Mouse (Mus musculus): ENCODE measurements around the gene Dis3l2.

Gene Dis3l2

DNA sequence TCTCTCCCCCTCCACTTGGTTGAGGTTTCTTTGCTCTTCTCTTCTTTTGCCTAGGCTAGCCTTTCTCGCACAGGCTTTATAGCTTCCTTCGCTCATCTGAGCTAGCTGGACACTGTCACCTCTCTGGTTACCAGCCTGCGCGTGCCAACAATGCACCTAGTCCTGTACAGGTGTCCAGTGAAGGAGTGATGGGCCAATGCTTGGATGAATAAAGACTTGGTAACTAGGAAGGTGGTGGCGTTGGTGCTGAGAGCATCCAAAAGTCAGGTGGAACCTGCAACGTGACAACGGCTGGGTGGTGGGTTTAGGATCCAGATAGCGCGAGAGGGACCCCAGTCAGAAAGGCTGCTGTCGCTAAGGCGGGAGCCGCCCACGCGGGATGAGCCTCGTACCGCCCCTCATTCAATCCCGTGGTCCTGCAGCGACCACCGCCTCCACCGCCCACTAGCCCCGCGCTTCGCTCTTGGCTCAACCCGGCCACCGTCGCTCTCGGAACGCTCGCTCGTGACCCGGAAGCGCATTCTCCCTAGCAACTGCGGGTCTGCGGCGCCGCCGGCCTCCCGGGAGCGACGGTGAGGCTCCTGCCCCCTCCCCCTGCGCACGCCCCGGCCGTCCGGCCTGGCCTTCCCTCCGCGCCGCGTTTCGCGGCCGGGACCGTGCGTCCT lies at the start of gene Dis3l2:
TSS of gene Dis3l2 (plus strand) at position 509 of the 665 bp plus-strand sequence.
- DNase-seq: peak; percentile 91

DNA sequence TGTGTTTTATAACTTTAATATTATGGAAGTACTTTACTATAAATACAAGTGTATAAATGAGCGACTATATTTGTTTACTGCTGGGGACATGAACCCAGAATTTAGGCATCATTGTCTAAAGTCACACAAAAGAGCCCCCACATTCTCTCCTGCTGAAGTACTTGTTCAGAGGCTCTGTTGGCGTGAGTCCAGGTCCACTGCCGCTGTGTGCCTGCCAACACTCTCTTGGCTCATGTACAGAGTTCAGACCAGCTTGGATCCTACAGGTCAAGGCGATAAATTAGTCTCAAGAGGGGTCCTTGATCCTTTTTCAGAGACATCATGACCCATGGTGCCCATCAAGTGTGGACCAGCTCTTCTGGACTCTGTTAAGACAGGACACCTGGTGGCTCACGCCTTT lies 46.5 kb upstream of the Dis3l2 start:
- DNase-seq: no peak

DNA sequence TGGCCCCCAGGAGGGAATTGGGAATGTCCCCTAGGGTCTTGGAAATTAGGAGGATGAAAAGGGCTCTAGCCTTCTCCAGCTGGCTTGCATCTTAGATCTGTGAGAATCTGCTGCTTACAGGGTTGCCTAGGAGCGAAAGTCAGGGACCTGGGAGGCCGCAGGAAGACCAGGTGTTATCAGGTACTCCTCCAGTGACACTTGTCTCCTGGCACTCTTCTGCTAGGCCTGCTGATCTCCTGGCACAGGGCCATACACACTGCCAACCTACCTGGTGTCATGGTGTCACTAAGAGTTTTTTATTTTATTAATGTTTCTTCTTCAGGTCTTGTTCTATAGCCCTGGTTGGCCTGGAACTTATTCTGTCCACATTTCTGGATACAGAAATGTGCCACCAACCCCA lies 38.5 kb upstream of the Dis3l2 start:
- no peak for DNase-seq

DNA sequence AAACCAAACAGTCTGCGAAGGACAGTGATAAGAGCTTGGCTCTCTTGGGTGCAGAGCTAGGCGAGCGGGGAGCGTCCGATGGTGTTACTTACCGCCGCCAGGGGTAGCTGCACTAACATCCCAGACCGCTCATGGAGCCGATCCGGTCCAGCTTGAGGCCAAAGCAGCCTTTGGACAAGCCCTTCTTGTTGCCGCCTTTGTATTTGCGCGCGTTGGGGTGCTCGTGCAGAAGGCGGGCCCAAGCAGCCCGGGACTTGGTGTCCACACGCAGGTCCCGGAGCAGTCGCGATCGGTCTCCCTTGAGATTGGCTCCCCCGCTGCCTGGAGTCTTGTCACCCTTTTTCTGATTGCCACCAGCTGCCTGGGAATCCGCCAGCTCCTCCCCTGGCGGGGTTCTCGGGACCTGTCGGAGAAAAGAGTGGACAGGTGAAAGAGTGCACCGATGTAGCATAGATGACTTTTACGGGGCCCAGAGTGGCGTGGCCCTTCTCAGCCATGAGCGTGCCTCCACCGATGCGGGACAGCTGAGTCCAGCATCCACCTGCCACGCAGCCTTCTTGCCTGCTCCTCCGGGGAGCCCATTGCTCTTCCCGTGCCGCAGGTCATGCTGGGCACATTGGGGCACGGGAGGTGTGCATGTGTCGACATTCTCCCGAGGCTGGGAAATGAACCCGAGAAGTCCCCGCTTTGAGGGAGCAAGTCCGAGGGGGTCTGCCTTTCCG lies 33.9 kb upstream of the Dis3l2 start:
- peak; percentile 70 for DNase-seq

DNA sequence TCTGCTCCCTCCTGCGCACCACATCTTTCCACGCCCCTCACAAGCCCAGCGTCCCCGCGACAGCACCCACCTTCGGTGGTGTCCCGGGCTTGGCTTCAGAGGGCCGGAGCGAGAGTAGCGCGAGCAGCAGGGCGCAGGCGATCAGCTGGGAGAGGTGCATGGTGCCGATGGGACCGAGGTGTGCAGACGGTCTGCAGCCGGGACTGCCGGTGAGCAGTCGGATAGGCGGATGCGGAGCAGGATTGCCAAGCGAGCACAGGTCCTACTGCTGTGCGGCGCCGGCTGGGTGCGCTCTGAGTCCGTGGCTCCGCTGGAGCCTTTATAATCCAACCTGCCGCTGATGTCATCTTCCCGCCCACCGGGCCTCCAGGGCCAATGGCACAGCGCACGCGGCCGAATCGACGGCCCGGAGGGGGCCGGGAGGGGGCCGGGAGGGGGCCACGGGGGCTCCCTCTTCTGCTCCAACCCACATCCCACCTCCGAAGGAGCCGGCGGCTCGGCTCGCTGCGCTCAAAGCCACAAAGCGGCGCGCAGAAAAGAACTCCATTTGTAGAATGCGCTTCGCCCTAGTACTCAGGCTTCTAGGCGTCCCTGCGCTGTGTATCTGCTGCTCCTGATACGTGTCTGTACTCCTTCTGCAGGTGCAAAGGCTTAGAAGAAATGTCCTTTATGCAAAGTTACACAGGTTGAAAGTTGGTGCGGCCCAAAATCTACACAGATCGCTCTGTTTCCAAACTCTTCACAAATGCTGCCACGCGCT lies 33.1 kb upstream of the Dis3l2 start, which contains the start of gene Nppc:
TSS of gene Nppc (minus strand) at position 293 of the 760 bp plus-strand sequence.
- peak; percentile 88 for DNase-seq

DNA sequence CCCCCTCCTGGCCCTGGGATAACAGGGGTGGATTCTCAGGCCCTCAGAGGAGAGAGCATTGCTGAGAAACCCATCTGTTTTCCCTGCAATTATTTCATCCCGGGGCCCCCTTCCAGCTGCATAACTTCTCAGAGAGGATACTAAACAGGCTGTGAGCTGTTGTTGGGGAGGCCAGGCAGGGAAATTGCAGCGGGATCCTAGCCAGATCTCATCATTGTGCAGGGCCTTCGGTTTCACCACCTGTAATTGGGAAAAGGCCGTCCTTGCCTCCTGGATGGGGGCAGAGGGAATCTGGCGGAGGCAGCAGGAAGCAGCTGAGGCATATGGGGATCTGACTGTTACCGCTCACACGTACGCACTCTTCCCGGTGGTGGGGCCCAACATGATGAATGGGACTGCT lies 29.2 kb upstream of the Dis3l2 start:
- no peak for DNase-seq

DNA sequence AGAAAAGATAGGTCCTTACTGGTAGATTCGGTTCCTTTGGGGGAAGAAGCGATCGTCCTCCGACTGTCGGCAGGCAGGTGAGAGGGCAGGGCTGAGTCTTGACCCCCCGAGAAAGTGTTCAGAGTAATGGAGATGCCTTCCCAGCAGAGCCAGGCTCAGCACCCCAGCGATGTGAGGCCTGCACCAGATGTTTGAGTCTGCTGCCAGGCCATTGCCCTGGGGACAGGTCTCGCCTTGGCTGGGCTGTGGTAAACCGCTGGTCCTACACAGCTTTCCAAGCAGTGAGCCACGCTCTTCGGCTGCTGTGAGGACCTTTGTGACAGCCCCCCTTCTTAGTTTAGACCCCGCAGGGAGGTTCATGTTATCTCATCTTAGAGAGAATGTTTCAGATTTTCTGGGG lies 28.5 kb upstream of the Dis3l2 start:
- DNase-seq: no peak

DNA sequence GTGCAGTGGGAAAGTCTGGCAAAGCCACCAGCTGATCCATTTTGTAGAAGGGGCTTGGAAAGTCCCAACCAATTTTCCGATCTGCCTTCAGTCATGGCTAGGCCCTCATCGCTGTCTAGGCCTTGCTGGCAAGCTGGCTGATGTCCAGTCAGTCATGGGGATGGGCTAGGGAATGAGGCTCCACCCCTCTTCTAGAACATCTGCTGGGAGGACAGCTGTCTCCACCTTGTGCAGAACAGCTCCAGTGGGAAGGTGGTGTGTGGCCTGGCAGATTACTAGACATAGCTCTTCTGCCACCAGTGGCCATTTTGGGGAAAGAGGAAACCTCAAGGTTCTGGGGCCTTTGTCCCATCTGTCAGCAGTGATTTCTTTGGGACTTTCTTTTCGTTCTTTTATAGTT lies 26.0 kb upstream of the Dis3l2 start:
- no peak for DNase-seq

DNA sequence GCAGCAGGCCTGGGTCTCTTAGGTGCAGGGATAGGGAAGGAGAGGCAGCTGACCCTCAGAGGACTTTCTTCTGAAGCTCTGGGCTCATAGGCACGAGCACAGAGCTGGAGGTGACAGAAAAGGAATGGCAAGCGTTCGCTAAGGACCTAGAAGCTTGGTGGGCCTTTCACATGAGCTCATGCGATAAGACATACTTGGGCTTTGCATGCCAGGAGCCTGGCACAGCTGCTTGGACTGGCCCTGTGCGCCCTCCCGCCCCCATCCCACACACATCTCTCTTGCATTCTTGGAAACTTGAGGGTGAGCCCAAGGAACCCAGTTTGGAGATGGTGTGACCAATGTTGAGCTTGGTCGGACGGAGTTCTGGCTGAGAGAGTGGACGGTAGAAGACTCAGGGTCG lies 24.9 kb upstream of the Dis3l2 start:
- DNase-seq: no peak

DNA sequence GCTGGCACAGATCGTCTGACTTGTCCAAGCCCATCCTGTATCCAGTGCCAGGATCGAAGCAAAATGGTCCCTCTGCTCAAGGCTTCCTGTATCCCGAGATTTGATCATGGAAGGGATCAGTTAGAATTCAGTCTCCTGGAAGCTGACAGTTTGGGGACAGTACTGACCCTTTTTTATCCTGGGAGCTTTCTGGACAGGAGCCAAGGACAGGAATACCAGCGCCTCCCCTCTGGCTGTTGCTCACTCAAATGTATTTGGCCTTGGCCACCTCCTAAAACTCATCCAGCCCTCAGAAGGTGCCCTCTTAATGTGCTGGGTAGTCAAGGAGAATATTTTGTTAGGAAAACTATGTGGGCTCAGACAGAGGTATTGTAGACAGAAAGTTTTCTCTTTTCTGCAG lies 16.4 kb upstream of the Dis3l2 start:
- DNase-seq: no peak

DNA sequence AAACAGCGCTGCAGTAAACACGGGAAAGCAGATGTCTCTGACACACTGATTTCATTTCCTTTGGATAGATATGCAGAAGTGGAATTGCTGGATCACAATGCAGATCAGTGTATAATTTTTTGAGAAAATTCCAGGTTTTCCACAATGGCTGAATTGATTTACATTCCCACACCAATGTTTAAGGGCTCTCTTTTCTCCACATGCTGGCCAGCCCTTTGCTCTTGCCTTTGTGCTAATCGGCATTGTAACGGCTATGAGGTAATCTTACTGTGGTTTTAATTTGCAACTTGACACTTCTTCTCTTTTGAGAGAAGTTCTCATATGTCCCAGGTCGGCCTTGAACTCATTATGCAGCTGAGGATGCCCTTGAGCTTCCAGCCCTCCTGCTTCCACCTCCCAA lies 12.6 kb upstream of the Dis3l2 start:
- DNase-seq: no peak

DNA sequence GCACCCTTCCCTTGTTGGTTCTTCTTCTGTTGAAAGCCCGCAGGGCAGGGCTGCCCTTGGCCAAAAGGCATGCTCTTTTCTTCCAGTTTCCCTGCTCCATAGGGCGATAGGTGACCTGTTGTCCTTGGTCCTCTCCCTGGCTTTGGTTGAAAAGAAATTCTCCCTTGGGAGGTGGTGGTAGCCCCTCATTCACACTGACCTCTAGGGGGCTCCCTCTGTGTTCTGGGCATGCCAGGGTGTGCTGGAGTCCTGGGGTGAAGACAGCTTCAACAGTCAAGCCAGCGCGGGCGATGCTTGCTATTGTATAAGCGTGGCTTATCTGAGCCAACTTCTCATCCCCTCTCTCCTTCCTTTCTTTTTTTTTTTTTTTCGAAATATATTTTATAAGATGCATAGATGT lies 6.7 kb upstream of the Dis3l2 start:
- no peak for DNase-seq

DNA sequence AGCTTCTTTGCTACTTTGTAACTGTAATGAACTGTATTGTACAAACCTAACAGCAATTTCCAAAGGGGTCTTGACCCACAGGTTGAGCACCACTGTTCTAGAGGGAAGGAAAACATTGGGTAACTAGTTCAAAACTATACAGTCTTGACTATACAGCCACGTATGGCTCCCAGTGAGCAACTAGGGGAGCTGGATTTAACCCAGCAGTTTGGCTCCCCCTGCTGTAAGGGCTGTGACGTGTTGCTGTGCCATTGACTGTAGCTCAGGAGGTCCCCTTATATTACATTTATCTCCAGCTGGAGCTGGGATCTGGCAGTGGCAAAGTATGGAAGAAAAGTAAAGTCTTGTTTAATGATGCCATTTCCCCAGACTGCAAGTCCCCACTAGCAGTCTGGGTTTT lies 4.9 kb upstream of the Dis3l2 start:
- DNase-seq: no peak

DNA sequence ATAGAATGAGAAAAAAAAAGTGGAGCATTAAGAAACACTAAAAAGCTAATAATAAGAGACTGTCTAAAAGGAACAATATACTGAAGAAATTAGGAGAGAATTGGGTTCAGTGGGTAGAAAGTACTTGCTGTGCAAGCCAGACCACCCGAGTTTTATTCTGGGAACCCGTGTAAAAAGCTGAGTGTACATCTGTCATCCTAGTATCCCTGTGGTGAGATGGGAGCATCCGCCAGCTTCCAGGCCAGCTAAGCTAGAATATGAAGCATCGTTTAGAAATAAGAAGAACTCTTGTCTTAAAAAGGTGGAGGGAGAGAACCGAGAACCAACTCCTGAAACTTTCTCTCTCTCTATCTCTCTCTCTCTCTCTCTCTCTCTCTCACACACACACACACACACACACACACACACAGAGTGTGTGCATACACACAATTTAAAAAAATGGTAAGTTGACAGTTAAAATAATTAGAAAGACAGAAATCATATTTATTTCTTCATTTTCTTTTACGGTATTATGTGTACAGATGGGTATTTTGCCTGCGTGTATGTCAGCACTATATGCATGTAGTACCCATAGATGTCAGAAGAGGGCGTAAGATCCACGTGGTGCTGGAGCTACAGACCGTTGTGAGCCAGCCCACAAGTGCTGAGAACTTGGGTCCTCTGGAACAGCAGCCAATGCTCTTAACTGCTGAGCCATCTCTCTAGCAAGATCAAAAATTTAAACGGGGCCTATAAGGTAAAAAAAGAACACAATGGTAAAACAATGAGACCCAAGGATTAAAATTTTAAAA lies 4.1 kb upstream of the Dis3l2 start:
- DNase-seq: no peak

DNA sequence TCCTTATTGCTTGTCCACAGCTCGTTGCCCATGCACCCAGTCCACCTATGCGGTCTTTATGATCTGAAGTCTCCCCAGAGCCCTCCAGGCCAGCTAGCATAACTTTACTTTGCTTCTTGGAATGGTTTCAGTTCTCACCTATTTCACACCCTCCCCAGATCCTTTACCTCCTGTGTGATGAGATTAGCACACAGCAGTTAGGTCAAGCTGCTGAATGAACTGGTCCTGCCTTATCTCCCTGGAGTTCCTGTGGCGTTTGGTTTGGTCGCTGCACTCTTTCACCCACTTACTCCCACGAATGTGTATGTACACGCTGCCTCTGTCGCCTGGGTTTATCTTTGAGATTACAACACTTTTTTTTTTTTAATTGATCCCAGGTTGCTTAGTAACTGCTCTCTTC lies 3.2 kb upstream of the Dis3l2 start:
- no peak for DNase-seq

DNA sequence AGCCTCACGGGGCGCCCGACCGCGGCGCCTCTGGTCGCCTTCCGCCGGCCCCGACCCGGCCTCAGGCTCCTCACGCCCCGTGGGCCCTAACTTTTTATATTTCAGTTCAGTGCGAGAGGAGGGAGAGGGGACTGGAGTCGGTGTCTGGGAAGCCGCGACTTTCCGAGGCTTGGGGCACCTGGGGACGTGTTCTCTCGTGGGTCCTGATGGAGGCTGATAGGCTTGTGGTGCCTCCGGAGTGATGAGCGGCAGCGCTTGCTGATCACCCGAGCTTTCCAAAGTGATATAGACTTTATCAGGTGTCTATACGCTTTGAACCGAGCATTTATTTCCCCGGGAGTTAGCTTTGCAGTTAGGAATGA lies 338 bp downstream of the Dis3l2 start:
- no peak for DNase-seq

DNA sequence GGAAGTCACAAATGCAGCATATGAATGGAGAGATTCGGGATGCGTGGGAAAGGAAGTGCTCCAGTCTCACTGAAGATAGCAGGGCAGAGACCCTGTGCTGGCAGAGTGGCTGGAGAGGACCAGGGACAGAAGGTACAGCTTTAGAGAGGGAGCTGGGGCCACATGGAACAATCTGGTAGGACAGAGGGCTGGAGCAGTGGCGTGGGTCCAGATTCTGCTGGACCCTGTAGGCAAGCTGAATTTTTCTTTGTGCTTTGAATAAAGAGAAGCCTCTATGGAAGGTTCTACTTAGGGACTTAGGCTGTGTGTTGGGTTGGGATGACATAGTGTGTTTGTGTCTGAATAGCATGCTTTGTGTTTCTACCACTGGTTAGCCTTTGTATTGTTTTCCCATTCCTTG lies 1.9 kb downstream of the Dis3l2 start:
- no peak for DNase-seq

DNA sequence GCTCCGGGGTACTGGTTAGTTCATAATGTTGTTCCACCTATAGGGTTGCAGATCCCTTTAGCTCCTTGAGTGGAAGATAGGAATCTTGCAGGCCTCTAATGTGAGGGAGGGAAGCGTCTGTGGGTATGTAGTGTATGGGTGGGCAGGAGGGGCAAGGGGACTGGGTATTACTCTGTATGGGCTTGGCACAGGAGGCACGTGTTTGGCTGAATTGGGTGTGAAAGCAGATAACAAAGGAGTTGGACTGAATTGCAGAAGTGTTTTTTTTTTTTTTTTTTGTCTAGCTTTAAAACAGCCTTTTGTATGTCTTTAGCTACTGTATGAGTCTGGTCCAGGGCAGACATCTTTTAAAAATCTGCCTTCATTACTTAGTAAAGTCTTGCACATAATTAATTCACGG lies 5.9 kb downstream of the Dis3l2 start:
- DNase-seq: no peak

DNA sequence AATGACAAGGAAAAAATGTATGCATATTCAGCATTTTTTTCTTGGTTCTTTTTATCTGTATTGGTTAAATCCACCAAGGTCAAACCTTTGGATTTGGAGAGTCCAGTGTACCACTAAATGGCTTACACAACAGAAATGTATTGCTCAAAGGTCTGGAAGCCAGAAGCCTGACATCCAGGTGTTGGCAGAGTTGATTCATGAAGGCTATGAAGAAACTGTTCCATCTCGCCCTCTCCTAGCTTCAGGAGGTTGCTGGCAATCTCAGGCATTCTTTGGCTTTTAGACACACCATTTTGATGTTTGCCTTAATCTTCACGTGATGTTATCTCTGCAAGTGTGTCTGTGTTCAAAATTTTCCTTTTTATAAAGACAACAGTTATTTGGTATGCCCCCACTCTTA lies 8.4 kb downstream of the Dis3l2 start:
- DNase-seq: no peak

DNA sequence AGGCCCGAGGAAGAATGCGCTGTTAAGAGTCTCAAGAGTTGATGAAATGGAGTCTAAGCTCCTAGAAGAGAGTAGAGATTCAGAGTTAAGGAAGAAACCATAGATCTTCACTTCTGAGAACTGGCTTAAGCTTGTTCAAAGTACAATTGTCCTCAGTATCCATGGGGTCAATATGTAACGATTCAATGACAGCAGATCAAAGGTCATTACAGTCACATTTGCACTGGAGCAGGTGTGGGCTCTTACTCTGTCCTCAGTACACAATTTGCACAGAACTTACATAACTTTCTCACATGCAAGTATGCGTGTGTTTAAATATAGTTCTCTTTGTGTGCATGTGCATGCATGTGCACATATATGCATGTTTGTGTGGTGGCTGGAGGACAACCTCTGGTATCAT lies 9.4 kb downstream of the Dis3l2 start:
- DNase-seq: no peak

DNA sequence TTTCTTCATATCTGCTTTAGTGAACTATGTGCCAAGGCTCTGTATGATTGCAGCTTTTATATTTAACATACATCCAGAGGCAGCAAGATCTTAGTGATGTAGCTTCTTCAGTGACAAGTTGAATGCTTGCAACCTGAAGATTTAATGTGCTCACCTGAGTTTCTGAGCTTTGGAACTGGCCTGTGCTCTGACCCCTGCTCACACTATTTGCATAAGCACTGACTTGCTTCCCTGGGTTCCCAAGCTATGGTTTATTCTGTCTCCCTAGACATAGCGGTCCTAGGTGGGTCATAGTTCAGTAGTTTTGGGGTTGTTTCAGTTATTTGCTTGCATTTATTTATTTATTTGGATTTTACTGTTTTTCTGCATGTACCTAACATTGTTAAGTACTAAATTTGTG lies 14.6 kb downstream of the Dis3l2 start:
- DNase-seq: no peak

DNA sequence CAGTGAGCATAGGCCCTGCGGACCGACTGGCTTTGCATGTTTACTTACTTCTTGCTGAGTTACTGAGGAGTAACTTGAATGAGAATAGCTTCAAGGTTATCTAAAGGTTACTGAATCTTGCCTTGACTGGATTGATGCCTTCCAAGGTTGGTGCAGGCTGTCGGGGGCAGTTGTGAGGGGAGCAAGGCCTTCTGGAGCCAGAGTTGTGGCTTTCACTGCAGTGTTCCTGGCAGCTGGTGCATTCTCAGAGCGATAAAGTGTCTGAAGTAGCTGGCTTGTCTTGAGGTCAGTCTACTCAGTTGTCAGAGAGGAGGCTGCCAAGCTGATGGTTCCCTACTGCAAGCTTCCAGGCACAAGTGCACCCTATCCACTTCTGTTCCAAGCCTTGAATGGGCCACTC lies 15.8 kb downstream of the Dis3l2 start:
- no peak for DNase-seq

DNA sequence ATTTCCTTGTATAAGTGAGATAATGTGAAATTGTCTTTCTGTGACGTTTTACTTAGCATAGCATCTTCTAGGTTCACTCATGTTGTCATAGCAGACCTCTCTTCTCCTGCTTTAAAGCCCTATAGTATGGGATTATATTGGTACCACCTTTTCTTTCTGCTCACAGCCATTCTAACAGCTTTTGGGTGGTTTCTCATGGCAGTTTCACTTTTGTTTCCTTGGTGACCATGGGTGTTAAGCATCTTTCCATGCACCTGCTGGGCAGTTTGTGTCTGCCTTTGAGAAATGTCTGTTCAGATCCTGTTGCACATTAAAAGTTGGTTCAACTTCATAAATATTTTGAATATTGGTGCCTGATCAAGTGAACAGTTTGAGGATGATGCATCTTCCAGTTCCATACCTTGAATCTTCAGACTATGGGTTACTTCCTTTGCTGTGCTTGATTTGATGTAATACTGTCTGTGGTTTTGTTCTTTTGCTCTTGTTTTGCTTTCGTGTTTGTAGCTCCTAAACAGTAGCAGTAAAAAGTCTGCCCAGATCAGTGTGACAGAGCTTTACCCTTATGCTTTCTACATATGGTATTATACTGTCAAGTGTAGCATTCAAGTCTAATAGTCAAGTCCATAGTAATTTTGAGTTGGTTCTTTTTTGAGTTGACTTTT lies 29.7 kb downstream of the Dis3l2 start:
- DNase-seq: no peak

Data from right cerebral cortex, postnatal 25 days (tissue).